Mouse (Mus musculus) small intestine, adult 2 months (tissue): ENCODE data around the gene Scg3. TPM values are rescaled to one million over a fixed set of nuclear protein-coding genes. Genes with fewer than 3 reads are reported as not detected.
"Not testable (repeated sequence)": the region's sequence is repeated elsewhere in the genome, so short reads cannot be mapped to it uniquely, and the experiment has no call there.

Experiments used
- H3K27ac ChIP-seq: fragments of 200-500 bp; 2 replicates; pipeline ENCODE4 v1.5.1; 2012; ENCODE audit warnings: low read depth, low read length, control low read depth, inconsistent platforms; ENCODE audit not compliant: insufficient read depth
- H3K27me3 ChIP-seq: fragments of 200-500 bp; 2 replicates; pipeline ENCODE4 v1.6.1; 2012; ENCODE audit warnings: mild to moderate bottlenecking, moderate library complexity, low read length, inconsistent platforms; ENCODE audit not compliant: control insufficient read depth, insufficient read depth
- H3K36me3 ChIP-seq: fragments of 200-500 bp; 2 replicates; pipeline ENCODE4 v1.6.1; 2012; ENCODE audit warnings: mild to moderate bottlenecking, low read length, control low read depth, inconsistent platforms; ENCODE audit not compliant: control insufficient read depth, insufficient read depth
- H3K4me1 ChIP-seq: fragments of 200-500 bp; 2 replicates; pipeline ENCODE4 v1.6.1; 2012; ENCODE audit warnings: low read length, inconsistent platforms, mixed read lengths; ENCODE audit not compliant: control insufficient read depth, insufficient read depth, insufficient read length
- H3K4me3 ChIP-seq: fragments of 200-500 bp; 2 replicates; pipeline ENCODE4 v1.5.1; 2012; ENCODE audit warnings: low read depth, mild to moderate bottlenecking, control low read depth, inconsistent platforms, low read length, moderate library complexity
- CTCF ChIP-seq: fragments of 200-500 bp; IDR thresholded peaks from 2 replicates; pipeline ENCODE4 v1.5.1; 2012; ENCODE audit warnings: low read depth, mild to moderate bottlenecking, control low read depth, inconsistent platforms, low read length, moderate library complexity, mixed read lengths; ENCODE audit not compliant: insufficient replicate concordance, insufficient read length; ENCODE audit errors: extremely low read depth
- POLR2A ChIP-seq: fragments of 200-500 bp; IDR thresholded peaks from 2 replicates; pipeline ENCODE4 v1.6.1; 2012; ENCODE audit warnings: low read depth, mild to moderate bottlenecking, control low read depth, inconsistent platforms, low read length, moderate library complexity
- whole genome bisulfite sequencing: fragments of 180-500 bp; shearing (Covaris S2); methylation state at CpG from one replicate; pipeline ENCODE4 v1.1.7; 2018; 5-methylcytosine and 5-hydroxymethylcytosine counted together
- polyA plus RNA-seq: library from polyadenylated mRNA; depleted of rRNA; stranded (reverse); fragments of >200 nt; gene quantifications from 2 replicates; pipeline ENCODE4 v1.2.3, GENCODE M21; 2012

Gene Scg3
- polyA plus RNA-seq, 1 experiment = 6.0 TPM

- no peaks in the 10 kb centered on the region for H3K36me3 ChIP-seq
- H3K27ac ChIP-seq = no peak overlapping the region
- no peaks in the 10 kb centered on the region for H3K4me1 ChIP-seq
- TF ChIP-seq POLR2A = no peak
- no peak for TF ChIP-seq CTCF
- WGBS = 84% methylated on average over 7 of the region's 7 CpGs
- no peak overlapping the region for H3K4me3 ChIP-seq
- H3K27me3 ChIP-seq = no peaks in the 10 kb centered on the region
Measured at GRCm38 (mm10) chr9:75678341-75678740, 5.5 kb downstream of the Scg3 start.

- TF ChIP-seq POLR2A (no peak), CTCF (no peak)
- 66% methylated on average over 7 of the region's 7 CpGs for WGBS
- no peaks in the 10 kb centered on the region for H3K36me3 ChIP-seq
- no peak overlapping the region for H3K4me3 ChIP-seq
- no peak overlapping the region for H3K27ac ChIP-seq
- H3K4me1 ChIP-seq = no peaks in the 10 kb centered on the region
- no peaks in the 10 kb centered on the region for H3K27me3 ChIP-seq
Measured at GRCm38 (mm10) chr9:75676226-75676625, 7.6 kb downstream of the Scg3 start.

GRCm38 (mm10) chr9:75672769-75673168, 11.1 kb downstream of the Scg3 start:
- no peak overlapping the region for H3K4me3 ChIP-seq
- WGBS = 72% methylated on average over 6 of the region's 6 CpGs
- TF ChIP-seq POLR2A = no peak
- TF ChIP-seq CTCF = no peak
- H3K27me3 ChIP-seq = no peaks in the 10 kb centered on the region
- H3K36me3 ChIP-seq = no peaks in the 10 kb centered on the region
- H3K4me1 ChIP-seq = no peaks in the 10 kb centered on the region
- H3K27ac ChIP-seq = no peak overlapping the region

GRCm38 (mm10) chr9:75666612-75667011, 17.2 kb downstream of the Scg3 start:
- Histone ChIP-seq H3K4me3 (no peak overlapping the region), H3K27ac (no peak overlapping the region)
- no peak for TF ChIP-seq CTCF
- no peak for TF ChIP-seq POLR2A

GRCm38 (mm10) chr9:75665364-75665763, 18.5 kb downstream of the Scg3 start:
- Histone ChIP-seq H3K27ac (no peak overlapping the region), H3K4me3 (no peak overlapping the region), H3K4me1 (0 out of 2 replicates have a peak, but pooled peaks cover 2% of the 10 kb centered on the region), H3K36me3 (no peaks in the 10 kb centered on the region), H3K27me3 (no peaks in the 10 kb centered on the region)
- TF ChIP-seq CTCF = no peak
- no peak for TF ChIP-seq POLR2A
- WGBS = 62% methylated on average over 6 of the region's 6 CpGs

More at GRCm38 (mm10) chr9:75666612-75667011, 17.2 kb downstream of the Scg3 start:
- 0 out of 2 replicates have a peak, but pooled peaks cover 2% of the 10 kb centered on the region for H3K4me1 ChIP-seq
- H3K27me3 ChIP-seq = no peaks in the 10 kb centered on the region
- no peaks in the 10 kb centered on the region for H3K36me3 ChIP-seq
- 56% methylated on average over 5 of the region's 5 CpGs for WGBS

- Histone ChIP-seq H3K36me3 (no peaks in the 10 kb centered on the region), H3K4me1 (0 out of 2 replicates have a peak, but pooled peaks cover 2% of the 10 kb centered on the region), H3K27ac (no peak overlapping the region), H3K27me3 (no peaks in the 10 kb centered on the region), H3K4me3 (no peak overlapping the region)
- TF ChIP-seq CTCF (no peak), POLR2A (no peak)
- WGBS = 82% methylated on average over 8 of the region's 8 CpGs
Measured at GRCm38 (mm10) chr9:75660917-75661316, 22.9 kb downstream of the Scg3 start.

GRCm38 (mm10) chr9:75656456-75656855, 27.4 kb downstream of the Scg3 start:
- not testable (repeated sequence) for H3K27ac ChIP-seq, H3K4me3 ChIP-seq, H3K36me3 ChIP-seq, H3K4me1 ChIP-seq, H3K27me3 ChIP-seq
- 86% methylated on average over 3 of the region's 3 CpGs for WGBS
